Mouse (Mus musculus) brain, embryonic 14.5 days (tissue): ENCODE results near the gene Sgsm1.

Experiments
- CTCF ChIP-seq: fragments of 200-500 bp; IDR thresholded peaks from 2 replicates; pipeline ENCODE4 v1.5.1; 2012; ENCODE audit warnings: inconsistent platforms, mild to moderate bottlenecking, moderate library complexity, borderline replicate concordance; ENCODE audit not compliant: insufficient read depth, insufficient read length; ENCODE audit errors: extremely low read depth
- POLR2A ChIP-seq: fragments of 200-500 bp; IDR thresholded peaks from 2 replicates; pipeline ENCODE4 v1.6.1; 2012; ENCODE audit warnings: mild to moderate bottlenecking, inconsistent platforms, borderline replicate concordance; ENCODE audit not compliant: poor library complexity, insufficient read depth, insufficient read length, severe bottlenecking; ENCODE audit errors: extremely low read depth

DNA sequence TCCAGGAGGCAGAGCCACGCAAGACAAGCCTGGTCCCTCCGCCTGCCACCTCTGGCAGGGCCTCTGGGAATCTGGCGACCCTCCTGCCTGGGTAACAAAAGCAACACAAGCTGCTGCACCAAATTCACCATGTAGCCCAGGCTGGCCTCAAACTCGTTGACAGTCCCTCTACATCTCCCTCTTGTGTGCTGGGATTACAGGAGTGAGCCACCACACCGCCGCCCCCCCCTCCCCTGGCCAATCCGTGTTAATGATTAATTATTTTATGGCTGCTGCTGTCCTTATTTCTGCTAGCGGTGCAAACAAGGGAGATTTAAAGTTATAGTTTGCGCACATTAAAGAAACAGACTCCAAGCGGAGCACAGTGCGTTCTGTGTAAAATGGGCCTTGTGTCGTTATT is 93.5 kb downstream of the Sgsm1 start:
- TF ChIP-seq CTCF = no peak
- TF ChIP-seq POLR2A = no peak
